Mouse (Mus musculus) ES-CJ7 (cell line): ENCODE data around the gene Aig1.

Experiments
- DNase-seq: peaks from one replicate; pipeline ENCODE4 v3.0.0; 2011; ENCODE audit warnings: low read depth, low spot score

Gene Aig1

DNA sequence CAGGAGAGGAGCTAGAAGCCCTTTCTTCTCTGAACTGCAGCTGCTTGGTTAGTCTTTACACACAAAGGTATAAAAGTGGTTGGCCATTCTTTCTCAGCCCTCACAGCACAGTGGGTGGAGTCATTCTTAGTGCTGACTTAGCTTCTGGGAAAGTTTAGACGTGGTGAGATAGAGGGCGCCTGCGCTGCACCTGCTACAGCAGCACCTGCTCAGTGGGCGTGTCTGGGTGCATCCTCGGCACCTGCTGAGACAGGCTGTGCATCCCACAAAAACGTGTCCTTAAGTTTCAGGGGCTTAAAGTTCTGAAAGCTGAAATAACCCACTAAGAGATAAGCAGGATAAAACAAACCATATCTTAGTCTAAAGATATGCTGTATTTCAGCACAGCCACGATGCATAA, 227.0 kb downstream of the Aig1 start:
- peak; percentile 56 for DNase-seq

DNA sequence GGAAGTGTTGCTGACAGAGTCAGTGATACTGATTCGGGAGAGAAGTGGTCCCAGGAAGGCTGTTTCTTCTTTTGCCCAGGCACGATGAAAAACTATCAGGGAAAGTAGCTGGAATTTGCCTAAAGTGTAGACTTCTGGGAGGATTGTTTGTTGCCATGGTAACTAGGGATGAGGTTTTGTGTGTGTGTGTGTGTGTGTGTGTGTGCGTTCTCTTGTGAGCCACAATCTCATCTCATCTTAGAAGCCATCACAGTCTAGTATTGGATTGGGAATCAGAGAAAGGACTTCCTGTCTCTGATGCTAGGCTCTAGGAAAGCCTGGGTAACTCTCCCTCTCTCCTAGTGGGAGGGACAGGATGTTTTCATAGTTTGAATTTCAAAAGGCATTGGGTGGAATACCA, 237.0 kb downstream of the Aig1 start:
- DNase-seq = peak; percentile 11

DNA sequence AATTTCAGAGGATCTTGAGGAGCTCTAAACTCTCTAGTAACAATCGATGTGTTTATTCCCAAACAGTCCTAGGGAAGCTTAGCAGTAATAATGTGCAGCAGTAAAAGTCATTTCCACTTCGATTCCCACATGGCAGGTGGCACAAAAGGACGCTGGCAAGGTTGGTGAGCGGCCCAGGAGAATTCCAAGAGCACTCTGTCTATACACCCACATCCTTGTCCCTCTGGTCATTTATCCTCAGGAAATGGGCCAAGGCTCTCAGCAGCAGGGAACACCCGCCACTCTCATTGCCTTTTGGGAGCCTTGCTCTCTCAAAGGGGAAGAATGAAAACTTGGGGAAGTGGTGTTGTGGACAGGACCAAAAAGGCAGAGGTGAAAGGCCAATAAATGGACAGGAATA, 245.0 kb downstream of the Aig1 start:
- no peak for DNase-seq

DNA sequence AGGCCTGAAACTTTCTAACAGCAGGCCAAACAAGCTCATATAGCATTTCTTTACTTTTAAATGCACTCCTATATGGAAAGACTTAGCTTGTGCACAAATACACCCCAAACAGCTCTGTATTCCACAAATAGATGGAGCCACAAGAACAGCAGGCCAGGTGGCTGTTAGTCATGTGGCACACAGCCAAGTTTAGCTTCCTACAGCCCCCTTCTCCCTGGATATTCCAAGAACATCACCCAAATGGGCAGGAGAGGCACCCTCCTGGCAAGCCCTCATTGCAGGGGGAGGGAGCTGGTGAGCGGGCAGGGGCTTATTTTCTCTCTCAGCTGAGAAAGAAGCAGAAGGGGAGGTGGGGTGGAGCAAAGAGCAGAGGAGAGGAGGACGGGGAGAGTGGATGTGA, 267.9 kb downstream of the Aig1 start:
- DNase-seq = no peak

DNA sequence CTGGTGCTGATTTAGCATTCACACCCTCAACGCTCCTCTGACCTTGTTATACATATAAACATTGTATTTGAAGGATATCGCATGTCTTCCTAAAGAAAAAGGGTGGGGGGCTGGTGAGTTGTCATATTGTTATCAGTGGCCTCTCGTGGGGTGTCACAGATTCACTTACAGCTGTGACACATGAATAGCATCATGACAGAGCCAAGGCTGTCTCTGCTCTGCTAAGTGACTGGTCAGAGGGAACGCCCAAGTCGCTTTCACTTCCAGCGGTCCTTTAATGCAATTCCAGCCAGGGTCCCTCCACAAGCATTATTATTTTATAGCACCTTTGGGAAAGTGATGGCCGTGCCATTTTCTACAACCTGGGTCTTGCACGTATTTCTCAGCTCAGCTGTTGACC, 271.3 kb downstream of the Aig1 start:
- DNase-seq = no peak
